Mouse (Mus musculus) embryonic facial prominence, embryonic 15.5 days (tissue): ENCODE data around the gene Ampd3. TPM values are rescaled to one million over a fixed set of nuclear protein-coding genes. Genes with fewer than 3 reads are reported as not detected.

Experiments
- ATAC-seq: fragments of 200-750 bp; cut with Nextera tagmentation; 2 replicates; pipeline ENCODE4 v1.8.0; 2017; ENCODE audit warnings: low read depth, moderate TSS enrichment; ENCODE audit not compliant: insufficient number of reproducible peaks, low FRiP score, low TSS enrichment
- H3K27ac ChIP-seq: fragments of 300-500 bp; sonication (generic); replicated peaks from 2 replicates; pipeline ENCODE4 v1.5.1; 2015; ENCODE audit warnings: mild to moderate bottlenecking, inconsistent platforms
- H3K27me3 ChIP-seq: fragments of 300-500 bp; sonication (generic); 2 replicates; pipeline ENCODE4 v1.6.1; 2015; ENCODE audit warnings: inconsistent platforms
- H3K36me3 ChIP-seq: fragments of 300-500 bp; sonication (generic); 2 replicates; pipeline ENCODE4 v1.6.1; 2015; ENCODE audit warnings: mild to moderate bottlenecking, inconsistent platforms
- H3K4me1 ChIP-seq: fragments of 300-500 bp; sonication (generic); 2 replicates; pipeline ENCODE4 v1.6.1; 2015; ENCODE audit warnings: inconsistent platforms
- H3K4me2 ChIP-seq: fragments of 300-500 bp; sonication (generic); replicated peaks from 2 replicates; pipeline ENCODE4 v1.6.1; 2015; ENCODE audit warnings: mild to moderate bottlenecking, inconsistent platforms
- H3K4me3 ChIP-seq: fragments of 300-500 bp; sonication (generic); replicated peaks from 2 replicates; pipeline ENCODE4 v1.5.1; 2015; ENCODE audit warnings: mild to moderate bottlenecking, inconsistent platforms
- H3K9ac ChIP-seq: fragments of 300-500 bp; sonication (generic); 2 replicates; pipeline ENCODE4 v1.6.1; 2015; ENCODE audit warnings: inconsistent platforms
- H3K9me3 ChIP-seq: fragments of 300-500 bp; sonication (generic); replicated peaks from 2 replicates; pipeline ENCODE4 v1.6.1; 2016; ENCODE audit warnings: inconsistent platforms
- whole genome bisulfite sequencing: fragments of 180-500 bp; shearing (Covaris S2); methylation state at CpG from one replicate; pipeline ENCODE4 v1.1.7; 2015; 5-methylcytosine and 5-hydroxymethylcytosine counted together
- polyA plus RNA-seq: library from polyadenylated mRNA; unstranded; fragments of >200 nt; fragmentation: Nextera tagmentation; extraction: Ambion mirVana; gene quantifications from 2 replicates; pipeline ENCODE4 v1.2.1, GENCODE M21; 2015

Ampd3 gene
- polyA plus RNA-seq, 1 experiment from 2014 or later: 10.6 TPM

- Histone ChIP-seq H3K4me1 (peaks cover 28% of the 10 kb centered on the region), H3K4me3 (peak overlapping the region; percentile 58), H3K27ac (peak overlapping the region; percentile 58; the same call in 1 of the 2 replicates), H3K9me3 (no peaks in the 10 kb centered on the region), H3K4me2 (peak overlapping the region; percentile 99), H3K27me3 (peaks cover 4% of the 10 kb centered on the region; the same call in 1 of the 2 replicates), H3K9ac (peak overlapping the region; percentile 60), H3K36me3 (no peaks in the 10 kb centered on the region)
- WGBS: 32% methylated on average over 4 of the region's 4 CpGs
- ATAC-seq: no peak
Observed at GRCm38 (mm10) chr7:110769094-110769493, 1.1 kb downstream of the Ampd3 start.

- peaks cover 31% of the 10 kb centered on the region for H3K4me1 ChIP-seq
- no peak overlapping the region for H3K4me2 ChIP-seq
- H3K9ac ChIP-seq: no peak overlapping the region
- WGBS: 78% methylated on average over 4 of the region's 4 CpGs
- no peaks in the 10 kb centered on the region for H3K9me3 ChIP-seq
- H3K27ac ChIP-seq: no peak overlapping the region
- ATAC-seq: no peak
- H3K4me3 ChIP-seq: no peak overlapping the region
- peaks cover 4% of the 10 kb centered on the region; the same call in 1 of the 2 replicates for H3K27me3 ChIP-seq
- H3K36me3 ChIP-seq: no peaks in the 10 kb centered on the region
Observed at GRCm38 (mm10) chr7:110770949-110771348, 2.9 kb downstream of the Ampd3 start.

DNA sequence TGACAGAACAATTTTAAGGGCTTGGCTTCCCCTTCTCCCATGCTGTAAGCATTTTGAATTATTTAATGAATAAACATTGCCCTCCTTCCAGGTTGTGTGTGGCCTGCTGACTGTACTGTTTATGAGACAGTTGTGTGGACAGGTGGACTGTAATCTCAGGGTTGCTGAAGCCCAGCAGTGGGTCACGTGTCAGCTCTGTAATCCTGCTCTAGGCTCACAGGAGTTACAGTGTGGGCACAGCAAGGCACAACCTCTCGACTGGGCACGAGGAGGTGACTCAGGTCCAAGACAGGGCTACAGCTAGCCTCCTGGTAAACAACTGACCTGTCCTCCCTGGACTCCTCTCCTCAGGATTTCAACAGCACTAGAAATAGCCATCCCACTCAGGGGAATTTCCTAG is 4.3 kb downstream of the Ampd3 start:
- no peak for ATAC-seq
- WGBS: 82% methylated on average over 3 of the region's 3 CpGs
- no peak overlapping the region for H3K4me2 ChIP-seq
- H3K27me3 ChIP-seq: peaks cover 4% of the 10 kb centered on the region; the same call in 1 of the 2 replicates
- no peak overlapping the region for H3K27ac ChIP-seq
- no peaks in the 10 kb centered on the region for H3K9me3 ChIP-seq
- H3K36me3 ChIP-seq: no peaks in the 10 kb centered on the region
- H3K9ac ChIP-seq: no peak overlapping the region
- no peak overlapping the region for H3K4me3 ChIP-seq
- peaks cover 39% of the 10 kb centered on the region for H3K4me1 ChIP-seq

DNA sequence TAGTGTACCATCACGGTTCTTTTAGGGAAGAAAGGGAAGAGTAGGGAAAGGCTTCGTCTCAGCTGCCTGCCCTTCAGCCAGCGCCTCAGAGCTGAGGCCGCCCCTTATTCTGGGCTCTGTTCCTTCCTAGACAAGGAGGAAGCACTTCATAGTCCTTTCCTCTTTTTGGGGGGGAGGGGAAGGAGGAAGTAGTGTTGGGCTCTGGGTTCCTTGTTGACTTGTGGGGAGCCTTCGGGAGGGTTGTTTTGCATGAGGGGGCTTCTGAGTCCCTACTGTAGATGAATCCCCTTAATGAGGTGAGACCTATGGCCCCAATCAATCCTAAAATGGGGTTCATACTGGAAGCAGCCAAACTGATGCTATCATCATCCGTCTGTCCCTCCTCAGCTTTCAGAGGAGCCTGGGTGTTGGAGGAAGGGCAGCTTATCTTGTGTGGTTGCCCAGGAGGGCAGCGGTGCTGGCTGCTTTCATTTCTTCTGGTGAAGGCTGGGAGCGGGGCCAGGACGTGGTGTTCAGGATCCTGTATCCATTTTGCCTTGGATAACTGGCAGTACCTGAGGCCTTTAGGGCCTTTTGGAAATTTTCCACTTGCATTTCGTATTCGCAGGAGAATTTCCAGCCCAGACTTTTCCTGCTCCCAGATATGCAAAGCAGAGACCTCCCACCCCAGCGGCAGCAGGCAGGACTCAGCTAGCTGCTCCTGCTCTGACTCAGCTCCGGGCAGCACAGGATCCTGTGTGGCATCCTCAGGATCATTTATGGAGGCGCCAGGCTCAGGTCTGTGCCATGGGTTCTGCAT is 5.4 kb downstream of the Ampd3 start:
- Histone ChIP-seq H3K4me2 (peak overlapping the region; percentile 21; the same call in 1 of the 2 replicates), H3K9ac (no peak overlapping the region)

GRCm38 (mm10) chr7:110774077-110774476 is 6.1 kb downstream of the Ampd3 start:
- H3K36me3 ChIP-seq: no peaks in the 10 kb centered on the region
- WGBS: 69% methylated on average over 1 of the region's 1 CpGs
- H3K4me3 ChIP-seq: 0 out of 2 replicates have a peak overlapping the region, but pooled peaks have one; percentile 11
- H3K27ac ChIP-seq: peak overlapping the region; percentile 74; the same call in 1 of the 2 replicates
- peaks cover 32% of the 10 kb centered on the region for H3K4me1 ChIP-seq
- H3K9ac ChIP-seq: no peak overlapping the region
- H3K9me3 ChIP-seq: no peaks in the 10 kb centered on the region
- peak overlapping the region; percentile 10; the same call in 1 of the 2 replicates for H3K4me2 ChIP-seq
- H3K27me3 ChIP-seq: peaks cover 3% of the 10 kb centered on the region; the same call in 1 of the 2 replicates
- no peak for ATAC-seq

More for the DNA sequence above, 5.4 kb downstream of the Ampd3 start:
- H3K27me3 ChIP-seq: peaks cover 4% of the 10 kb centered on the region; the same call in 1 of the 2 replicates
- no peaks in the 10 kb centered on the region for H3K36me3 ChIP-seq
- peak overlapping the region; percentile 74 for H3K27ac ChIP-seq
- H3K4me3 ChIP-seq: 0 out of 2 replicates have a peak overlapping the region, but pooled peaks have one; percentile 11
- ATAC-seq: 0 out of 2 replicates have a peak, but pooled peaks have one; percentile 60
- WGBS: 29% methylated on average over 14 of the region's 14 CpGs
- H3K4me1 ChIP-seq: peaks cover 39% of the 10 kb centered on the region
- no peaks in the 10 kb centered on the region for H3K9me3 ChIP-seq

GRCm38 (mm10) chr7:110774674-110775073 is 6.7 kb downstream of the Ampd3 start:
- Histone ChIP-seq H3K27me3 (no peaks in the 10 kb centered on the region), H3K4me1 (peaks cover 33% of the 10 kb centered on the region), H3K4me2 (no peak overlapping the region), H3K36me3 (no peaks in the 10 kb centered on the region), H3K4me3 (no peak overlapping the region), H3K27ac (no peak overlapping the region), H3K9ac (no peak overlapping the region), H3K9me3 (no peaks in the 10 kb centered on the region)
- 82% methylated on average over 8 of the region's 8 CpGs for WGBS
- ATAC-seq: no peak

- no peaks in the 10 kb centered on the region for H3K9me3 ChIP-seq
- no peaks in the 10 kb centered on the region for H3K27me3 ChIP-seq
- WGBS: 81% methylated on average over 18 of the region's 18 CpGs
- H3K9ac ChIP-seq: no peak overlapping the region
- no peak overlapping the region for H3K4me3 ChIP-seq
- H3K27ac ChIP-seq: 0 out of 2 replicates have a peak overlapping the region, but pooled peaks have one; percentile 5
- H3K36me3 ChIP-seq: no peaks in the 10 kb centered on the region
- H3K4me1 ChIP-seq: peaks cover 59% of the 10 kb centered on the region
- no peak for ATAC-seq
- H3K4me2 ChIP-seq: no peak overlapping the region
Observed at GRCm38 (mm10) chr7:110777146-110778001, 9.4 kb downstream of the Ampd3 start.

DNA sequence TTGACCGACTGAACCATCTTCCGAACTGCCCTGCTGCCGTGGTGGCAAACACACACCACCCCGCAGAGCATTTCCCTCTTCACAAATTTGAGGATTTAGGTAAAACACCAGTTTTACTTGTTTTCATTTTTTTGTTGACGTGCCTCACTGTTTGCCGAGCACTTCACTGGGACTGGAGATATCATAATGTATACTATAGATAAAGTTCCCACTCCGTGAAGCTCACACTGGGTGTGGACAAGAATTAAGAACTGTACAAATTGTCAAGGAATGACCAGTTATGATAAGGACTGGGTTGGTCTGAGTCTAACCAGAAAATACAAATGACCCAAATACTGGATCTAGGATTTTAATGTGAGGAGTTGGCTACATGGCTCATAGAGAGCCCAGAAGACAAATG is 10.9 kb downstream of the Ampd3 start:
- 88% methylated on average over 7 of the region's 7 CpGs for WGBS
- H3K9me3 ChIP-seq: no peaks in the 10 kb centered on the region
- no peaks in the 10 kb centered on the region for H3K36me3 ChIP-seq
- no peak for ATAC-seq
- H3K27ac ChIP-seq: no peak overlapping the region
- peaks cover 57% of the 10 kb centered on the region for H3K4me1 ChIP-seq
- H3K9ac ChIP-seq: no peak overlapping the region
- H3K4me2 ChIP-seq: no peak overlapping the region
- H3K4me3 ChIP-seq: no peak overlapping the region
- H3K27me3 ChIP-seq: no peaks in the 10 kb centered on the region

GRCm38 (mm10) chr7:110779605-110780111 is 11.7 kb downstream of the Ampd3 start:
- no peak overlapping the region for H3K4me2 ChIP-seq
- ATAC-seq: no peak

GRCm38 (mm10) chr7:110780520-110780919 is 12.5 kb downstream of the Ampd3 start:
- Histone ChIP-seq H3K4me2 (no peak overlapping the region), H3K4me1 (peaks cover 59% of the 10 kb centered on the region), H3K4me3 (no peak overlapping the region), H3K9ac (no peak overlapping the region), H3K27me3 (no peaks in the 10 kb centered on the region), H3K36me3 (no peaks in the 10 kb centered on the region), H3K27ac (peak overlapping the region; percentile 79), H3K9me3 (no peaks in the 10 kb centered on the region)
- ATAC-seq: no peak
- whole genome bisulfite sequencing: 69% methylated on average over 4 of the region's 4 CpGs

More at GRCm38 (mm10) chr7:110779605-110780111, 11.7 kb downstream of the Ampd3 start:
- Histone ChIP-seq H3K27ac (peak overlapping the region; percentile 79; the same call in 1 of the 2 replicates), H3K4me3 (no peak overlapping the region), H3K9me3 (no peaks in the 10 kb centered on the region), H3K27me3 (no peaks in the 10 kb centered on the region), H3K9ac (no peak overlapping the region), H3K36me3 (no peaks in the 10 kb centered on the region), H3K4me1 (peaks cover 54% of the 10 kb centered on the region)
- 78% methylated on average over 8 of the region's 8 CpGs for whole genome bisulfite sequencing
